Mouse (Mus musculus) testis, adult 2 months (tissue): ENCODE results near the gene Bmp2.

Source experiments
- CTCF ChIP-seq: fragments of 200-500 bp; IDR thresholded peaks from 2 replicates; pipeline ENCODE4 v1.5.1; 2012; ENCODE audit warnings: low read depth, mild to moderate bottlenecking, inconsistent platforms, low read length, moderate library complexity; ENCODE audit not compliant: control insufficient read depth, insufficient read depth, insufficient replicate concordance
- POLR2A ChIP-seq: fragments of 200-500 bp; IDR thresholded peaks from 2 replicates; pipeline ENCODE4 v1.6.1; 2012; ENCODE audit warnings: low read depth, mild to moderate bottlenecking, inconsistent platforms, low read length, moderate library complexity; ENCODE audit not compliant: control insufficient read depth

- TF ChIP-seq CTCF = no peak
- TF ChIP-seq POLR2A = no peak
Observed at GRCm38 (mm10) chr2:133517867-133518266, 34.1 kb upstream of the Bmp2 start.
